Mouse (Mus musculus) E14TG2a.4 (cell line): ENCODE results near the gene Chek2.

Source experiments
- CTCF ChIP-seq: conservative IDR thresholded peaks from 2 replicates; pipeline ENCODE4 v1.5.1; 2014; ENCODE audit warnings: low read length
- POU5F1 ChIP-seq: IDR thresholded peaks from 2 replicates; pipeline ENCODE4 v1.6.1; 2014; ENCODE audit warnings: low read length, borderline replicate concordance

DNA sequence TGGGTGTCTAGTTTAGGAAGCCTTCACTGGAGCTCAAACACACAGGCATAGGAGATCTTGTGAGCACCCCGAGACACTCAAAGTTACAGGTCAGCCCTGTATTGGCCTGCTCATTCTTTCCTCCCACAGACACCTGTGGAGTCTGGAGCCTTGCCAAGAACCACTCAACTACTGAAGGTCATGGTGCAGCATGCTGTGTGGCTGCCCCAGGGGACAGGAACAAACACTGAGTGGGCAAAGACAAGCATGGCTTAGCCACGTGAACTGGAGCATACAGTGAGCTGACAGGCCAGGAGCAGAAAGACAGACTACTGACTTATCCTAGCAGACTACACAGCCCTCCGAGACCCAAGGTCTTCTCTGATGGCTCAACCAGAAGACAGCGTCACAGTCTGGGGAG, 42.1 kb upstream of the Chek2 start:
- TF ChIP-seq CTCF (no peak), POU5F1 (no peak)
